Mouse (Mus musculus) forebrain, postnatal 0 days (tissue): ENCODE measurements at regions not wholly inside any gene's neighbourhood (a gene's known extent, or its start where the extent isn't known, plus 50 kb on each side); places are given as distances from the start of the nearest gene placed in this dataset.

ENCODE experiments used
- ATAC-seq: fragments of 200-750 bp; cut with Nextera tagmentation; 2 replicates; pipeline ENCODE4 v1.8.0; 2017; ENCODE audit warnings: mild to moderate bottlenecking, moderate library complexity
- DNase-seq: peaks from one replicate; pipeline ENCODE4 v3.0.0-alpha.2; 2015
- H3K27ac ChIP-seq: fragments of 300-500 bp; sonication (generic); 2 replicates; pipeline ENCODE4 v1.5.1; 2014; ENCODE audit warnings: low read depth, mild to moderate bottlenecking, antibody characterized with exemption, low read length, moderate library complexity, mixed read lengths
- H3K27me3 ChIP-seq: fragments of 300-500 bp; sonication (generic); 2 replicates; pipeline ENCODE4 v1.6.1; 2014; ENCODE audit warnings: mild to moderate bottlenecking, low read length, mixed read lengths; ENCODE audit not compliant: insufficient read depth
- H3K36me3 ChIP-seq: fragments of 300-500 bp; sonication (generic); 2 replicates; pipeline ENCODE4 v1.6.1; 2014; ENCODE audit warnings: mild to moderate bottlenecking, moderate library complexity; ENCODE audit not compliant: insufficient read depth
- H3K4me1 ChIP-seq: fragments of 300-500 bp; sonication (generic); 2 replicates; pipeline ENCODE4 v1.6.1; 2014; ENCODE audit warnings: antibody characterized with exemption; ENCODE audit not compliant: insufficient read depth
- H3K4me2 ChIP-seq: fragments of 300-500 bp; sonication (generic); 2 replicates; pipeline ENCODE4 v1.6.1; 2014; ENCODE audit warnings: low read depth, mild to moderate bottlenecking, moderate library complexity
- H3K4me3 ChIP-seq: fragments of 300-500 bp; sonication (generic); 2 replicates; pipeline ENCODE4 v1.5.1; 2014; ENCODE audit warnings: low read depth, low read length, mixed read lengths
- H3K9ac ChIP-seq: fragments of 300-500 bp; sonication (generic); 2 replicates; pipeline ENCODE4 v1.6.1; 2014; ENCODE audit warnings: mild to moderate bottlenecking
- H3K9me3 ChIP-seq: fragments of 300-500 bp; sonication (generic); 2 replicates; pipeline ENCODE4 v1.6.1; 2016; ENCODE audit warnings: low read length
- CTCF ChIP-seq: sonication (generic); IDR thresholded peaks from 2 replicates; pipeline ENCODE4 v1.5.1; 2016; ENCODE audit warnings: antibody characterized with exemption, control low read depth, low read depth
- WGBS: fragments of 180-500 bp; shearing (Covaris S2); extraction: QIAGEN DNeasy Blood & Tissue Kit; methylation state at CpG from one replicate; pipeline ENCODE4 v1.1.7; 2014; 5-methylcytosine and 5-hydroxymethylcytosine counted together

- no peak overlapping the region for H3K4me2 ChIP-seq
- TF ChIP-seq CTCF = no peak
- H3K9me3 ChIP-seq = no peaks in the 10 kb centered on the region
- H3K27ac ChIP-seq = no peak overlapping the region; the same call in 1 of the 2 replicates
- no peak for DNase-seq
- WGBS = 61% methylated on average over 12 of the region's 12 CpGs
- H3K9ac ChIP-seq = no peak overlapping the region; the same call in 1 of the 2 replicates
- H3K36me3 ChIP-seq = no peaks in the 10 kb centered on the region
- H3K4me3 ChIP-seq = no peak overlapping the region
- H3K4me1 ChIP-seq = no peaks in the 10 kb centered on the region
- no peak for ATAC-seq
- no peaks in the 10 kb centered on the region for H3K27me3 ChIP-seq
Measured at GRCm38 (mm10) chr2:33989555-33990370, 102.0 kb upstream of the Mvb12b start.

GRCm38 (mm10) chr2:33986420-33986819 lies 98.7 kb upstream of the Mvb12b start:
- DNase-seq (peak; percentile 80), ATAC-seq (peak; percentile 87)
- no peaks in the 10 kb centered on the region for H3K9me3 ChIP-seq
- no peak overlapping the region for H3K27ac ChIP-seq
- H3K4me1 ChIP-seq = 0 out of 2 replicates have a peak, but pooled peaks cover 3% of the 10 kb centered on the region
- no peaks in the 10 kb centered on the region for H3K27me3 ChIP-seq
- no peak for TF ChIP-seq CTCF
- peak overlapping the region; percentile 28; the same call in 1 of the 2 replicates for H3K9ac ChIP-seq
- WGBS = 16% methylated on average over 4 of the region's 4 CpGs
- H3K4me2 ChIP-seq = peak overlapping the region; percentile 39
- H3K4me3 ChIP-seq = peak overlapping the region; percentile 11
- no peaks in the 10 kb centered on the region for H3K36me3 ChIP-seq

- Histone ChIP-seq H3K4me1 (0 out of 2 replicates have a peak, but pooled peaks cover 3% of the 10 kb centered on the region), H3K27ac (no peak overlapping the region), H3K27me3 (no peaks in the 10 kb centered on the region), H3K4me3 (no peak overlapping the region), H3K9me3 (no peaks in the 10 kb centered on the region), H3K9ac (no peak overlapping the region), H3K4me2 (no peak overlapping the region), H3K36me3 (no peaks in the 10 kb centered on the region)
- no peak for ATAC-seq
- WGBS = 55% methylated on average over 11 of the region's 11 CpGs
- no peak for DNase-seq
- TF ChIP-seq CTCF = no peak
Measured at GRCm38 (mm10) chr2:33985316-33985715, 97.6 kb upstream of the Mvb12b start.

- WGBS = 31% methylated on average over 11 of the region's 11 CpGs
- no peaks in the 10 kb centered on the region for H3K36me3 ChIP-seq
- H3K27me3 ChIP-seq = no peaks in the 10 kb centered on the region
- no peak overlapping the region for H3K9ac ChIP-seq
- no peak overlapping the region for H3K27ac ChIP-seq
- ATAC-seq (no peak), DNase-seq (no peak)
- H3K4me1 ChIP-seq = 0 out of 2 replicates have a peak, but pooled peaks cover 3% of the 10 kb centered on the region
- no peaks in the 10 kb centered on the region for H3K9me3 ChIP-seq
- no peak overlapping the region for H3K4me3 ChIP-seq
- no peak overlapping the region for H3K4me2 ChIP-seq
- no peak for TF ChIP-seq CTCF
Measured at GRCm38 (mm10) chr2:33983112-33983748, 95.5 kb upstream of the Mvb12b start.

- ATAC-seq (no peak), DNase-seq (no peak)
- H3K4me1 ChIP-seq = 0 out of 2 replicates have a peak, but pooled peaks cover 3% of the 10 kb centered on the region
- H3K9me3 ChIP-seq = no peaks in the 10 kb centered on the region
- no peak overlapping the region for H3K9ac ChIP-seq
- H3K36me3 ChIP-seq = no peaks in the 10 kb centered on the region
- WGBS = 54% methylated on average over 8 of the region's 8 CpGs
- H3K27ac ChIP-seq = no peak overlapping the region
- H3K4me3 ChIP-seq = no peak overlapping the region
- no peak overlapping the region for H3K4me2 ChIP-seq
- H3K27me3 ChIP-seq = no peaks in the 10 kb centered on the region
- no peak for TF ChIP-seq CTCF
Measured at GRCm38 (mm10) chr2:33981936-33982335, 94.2 kb upstream of the Mvb12b start.

- Histone ChIP-seq H3K9ac (no peak overlapping the region), H3K36me3 (no peaks in the 10 kb centered on the region), H3K4me2 (no peak overlapping the region), H3K27ac (no peak overlapping the region), H3K9me3 (no peaks in the 10 kb centered on the region), H3K4me3 (no peak overlapping the region), H3K27me3 (no peaks in the 10 kb centered on the region), H3K4me1 (0 out of 2 replicates have a peak, but pooled peaks cover 3% of the 10 kb centered on the region)
- 88% methylated on average over 7 of the region's 7 CpGs for WGBS
- TF ChIP-seq CTCF = no peak
- no peak for DNase-seq
- no peak for ATAC-seq
Measured at GRCm38 (mm10) chr2:33981321-33981720, 93.6 kb upstream of the Mvb12b start.

- no peak for ATAC-seq
- H3K9ac ChIP-seq = no peak overlapping the region
- 86% methylated on average over 10 of the region's 10 CpGs for WGBS
- H3K36me3 ChIP-seq = no peaks in the 10 kb centered on the region
- 0 out of 2 replicates have a peak, but pooled peaks cover 3% of the 10 kb centered on the region for H3K4me1 ChIP-seq
- H3K4me2 ChIP-seq = no peak overlapping the region
- no peaks in the 10 kb centered on the region for H3K27me3 ChIP-seq
- no peak for DNase-seq
- no peaks in the 10 kb centered on the region for H3K9me3 ChIP-seq
- no peak for TF ChIP-seq CTCF
- no peak overlapping the region for H3K27ac ChIP-seq
- no peak overlapping the region for H3K4me3 ChIP-seq
Measured at GRCm38 (mm10) chr2:33980884-33981283, 93.1 kb upstream of the Mvb12b start.
